Mouse (Mus musculus) mature B cell (primary cell): ENCODE measurements around the gene Parp8.

Experiments
- in situ Hi-C: fragments of 300-500 bp; cut with MboI; formaldehyde crosslinking; loops from 2 replicates; pipeline ENCODE4 v1.14.3; 2019

The Parp8 gene

GRCm38 (mm10) chr13:117025226-117026067 lies at the start of gene Parp8:
Parp8 (minus strand) TSS chr13:117025537.
- in situ Hi-C loops = loop anchor here (10.0 kb wide), 1 partner anchor 179 kb away; the partner anchor contains the start of gene Emb

- in situ Hi-C loops = no loop called here
Measured at GRCm38 (mm10) chr13:117062628-117063315, 37.4 kb upstream of the Parp8 start.

- in situ Hi-C loops = no loop called here
Measured at GRCm38 (mm10) chr13:117056466-117056865, 31.1 kb upstream of the Parp8 start.

GRCm38 (mm10) chr13:117054811-117055496 lies 29.6 kb upstream of the Parp8 start:
- in situ Hi-C loops = no loop called here

- in situ Hi-C loops = no loop called here
Measured at GRCm38 (mm10) chr13:117052748-117053147, 27.4 kb upstream of the Parp8 start.

GRCm38 (mm10) chr13:117048541-117048971 lies 23.2 kb upstream of the Parp8 start:
- in situ Hi-C loops = no loop called here

- in situ Hi-C loops = no loop called here
Measured at GRCm38 (mm10) chr13:117043567-117043966, 18.2 kb upstream of the Parp8 start.

GRCm38 (mm10) chr13:117041021-117041420 lies 15.7 kb upstream of the Parp8 start:
- in situ Hi-C loops = no loop called here

GRCm38 (mm10) chr13:117036277-117036676 lies 10.9 kb upstream of the Parp8 start:
- in situ Hi-C loops = no loop called here

- in situ Hi-C loops = no loop called here
Measured at GRCm38 (mm10) chr13:117035121-117035520, 9.8 kb upstream of the Parp8 start.

- in situ Hi-C loops = no loop called here
Measured at GRCm38 (mm10) chr13:117034676-117035075, 9.3 kb upstream of the Parp8 start.

- in situ Hi-C loops = no loop called here
Measured at GRCm38 (mm10) chr13:117033676-117034308, 8.5 kb upstream of the Parp8 start.

- in situ Hi-C loops = no loop called here
Measured at GRCm38 (mm10) chr13:117032402-117032801, 7.1 kb upstream of the Parp8 start.

- in situ Hi-C loops = no loop called here
Measured at GRCm38 (mm10) chr13:117031546-117031945, 6.2 kb upstream of the Parp8 start.

GRCm38 (mm10) chr13:117028221-117028620 lies 2.9 kb upstream of the Parp8 start:
- in situ Hi-C loops = loop anchor here (10.0 kb wide), 1 partner anchor 177 kb away; the partner anchor contains the start of gene Emb

- in situ Hi-C loops = loop anchor here (10.0 kb wide), 1 partner anchor 177 kb away; the partner anchor contains the start of gene Emb
Measured at GRCm38 (mm10) chr13:117027336-117027735, 2.0 kb upstream of the Parp8 start.

- in situ Hi-C loops = loop anchor here (10.0 kb wide), 1 partner anchor 178 kb away; the partner anchor contains the start of gene Emb
Measured at GRCm38 (mm10) chr13:117026276-117026780, 991 bp upstream of the Parp8 start.

- in situ Hi-C loops = loop anchor here (10.0 kb wide), 1 partner anchor 180 kb away; the partner anchor contains the start of gene Emb
Measured at GRCm38 (mm10) chr13:117024916-117025225, 466 bp downstream of the Parp8 start.

GRCm38 (mm10) chr13:117024127-117024915 lies 1.0 kb downstream of the Parp8 start:
- in situ Hi-C loops = loop anchor here (10.0 kb wide), 1 partner anchor 180 kb away; the partner anchor contains the start of gene Emb

- in situ Hi-C loops = loop anchor here (10.0 kb wide), 1 partner anchor 181 kb away; the partner anchor contains the start of gene Emb
Measured at GRCm38 (mm10) chr13:117023346-117024050, 1.8 kb downstream of the Parp8 start.
